Mouse (Mus musculus) heart, adult 10 weeks (tissue): Measurements from ENCODE around the gene Eif3f. TPM values are rescaled to one million over a fixed set of nuclear protein-coding genes. Genes with fewer than 3 reads are reported as not detected.

Experiments
- polyA plus RNA-seq: library from polyadenylated mRNA; stranded (reverse); fragments of 350-450 nt; fragmentation: Illumina TruSeq; extraction: RNeasy Lipid Tissue Mini Kit (QIAGEN cat#74804); gene quantifications from one replicate; pipeline ENCODE4 v1.2.3, GENCODE M21; 2014; ENCODE audit warnings: low read depth, low replicate concordance

Eif3f gene
- 84.8 TPM for polyA plus RNA-seq

DNA sequence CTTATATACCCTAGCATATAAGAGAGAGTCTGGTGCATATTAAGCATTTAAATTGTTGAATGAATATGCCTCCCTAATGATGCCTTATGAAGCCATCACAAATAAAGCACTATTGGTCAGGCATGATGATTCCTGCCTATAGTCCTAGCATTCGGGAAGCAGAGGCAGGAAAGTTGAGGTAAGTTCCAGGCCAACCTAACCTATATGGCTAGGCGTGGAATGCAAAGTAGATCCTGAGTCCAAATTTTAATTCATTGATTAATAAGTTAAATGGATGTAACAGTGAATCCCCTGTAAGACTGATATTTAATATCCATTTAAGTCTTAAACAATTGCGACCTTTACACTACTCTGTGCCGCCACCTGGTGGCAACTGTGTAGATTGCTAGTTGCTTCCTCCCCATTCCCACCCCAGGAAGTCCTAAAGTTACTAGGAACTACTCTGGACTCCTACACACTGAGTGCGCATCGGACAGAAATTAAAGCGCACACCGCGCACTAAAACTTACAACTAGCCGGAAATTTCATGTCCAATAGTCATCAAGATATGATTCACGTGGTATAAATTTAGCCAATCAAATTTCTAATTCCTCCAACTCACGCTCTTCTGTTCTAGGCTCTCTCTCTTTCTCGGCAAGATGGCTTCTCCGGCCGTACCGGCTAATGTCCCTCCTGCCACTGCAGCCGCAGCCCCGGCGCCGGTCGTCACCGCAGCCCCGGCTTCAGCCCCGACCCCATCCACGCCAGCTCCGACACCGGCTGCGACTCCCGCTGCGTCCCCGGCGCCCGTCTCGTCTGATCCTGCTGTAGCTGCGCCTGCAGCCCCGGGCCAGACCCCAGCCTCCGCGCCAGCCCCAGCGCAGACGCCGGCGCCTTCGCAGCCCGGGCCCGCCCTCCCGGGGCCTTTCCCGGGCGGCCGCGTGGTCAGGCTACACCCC, at the start of gene Eif3f:
Gene Eif3f, plus strand, starts transcription at position 624 of the 938 bp plus-strand sequence.

GRCm38 (mm10) chr7:108884906-108885305, 49.3 kb upstream of the Eif3f start, which contains the start of gene Olfr518:
TSS of gene Olfr518 (minus strand) at chr7:108885006.

GRCm38 (mm10) chr7:108894320-108894719, 39.9 kb upstream of the Eif3f start, which contains the start of gene Olfr519:
TSS of gene Olfr519 (minus strand) at chr7:108894420.

GRCm38 (mm10) chr7:108929726-108930393, 4.4 kb upstream of the Eif3f start, which contains the start of gene Nlrp10:
TSS of gene Nlrp10 (minus strand) at chr7:108930178.

DNA sequence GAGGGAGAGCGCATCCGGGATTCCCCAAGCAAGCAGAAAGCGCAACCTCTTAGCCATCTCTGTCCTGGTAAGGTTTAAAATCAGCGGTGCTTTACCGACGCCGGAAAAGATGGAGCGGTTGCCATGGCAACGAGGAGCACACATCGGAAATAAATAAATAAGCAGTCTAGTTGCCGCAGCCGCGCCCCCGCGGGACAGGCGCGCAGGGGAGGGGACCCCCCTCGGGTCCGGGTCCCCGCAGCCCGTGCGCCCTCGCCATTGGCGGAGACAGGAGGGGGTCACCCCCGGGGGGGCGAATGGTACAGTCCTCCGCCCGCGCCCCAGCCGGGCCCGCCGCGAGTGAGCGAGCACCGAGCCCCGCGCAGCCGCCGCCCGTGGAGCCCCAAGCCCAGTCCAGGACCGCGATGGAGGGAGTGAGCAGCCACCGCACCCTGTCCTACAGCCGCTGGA, 16.1 kb downstream of the Eif3f start, which contains the start of gene Tub:
Gene Tub, plus strand, starts transcription at position 27 of the 450 bp plus-strand sequence.

Other genes starting within 250 kb of the Eif3f start
- gene Olfr512, start 221.1 kb upstream of the Eif3f start, polyA plus RNA-seq, result not detected
- gene Olfr513, start 183.4 kb upstream of the Eif3f start, polyA plus RNA-seq, result not detected
- not detected for gene Olfr514, start 108.4 kb upstream of the Eif3f start, polyA plus RNA-seq
- gene Olfr516, start 83.9 kb upstream of the Eif3f start, polyA plus RNA-seq, result not detected
- gene Olfr517, start 62.0 kb upstream of the Eif3f start, polyA plus RNA-seq, result not detected
- gene Olfr518, start 49.4 kb upstream of the Eif3f start, polyA plus RNA-seq, result not detected
- not detected for gene Olfr519, start 40.0 kb upstream of the Eif3f start, polyA plus RNA-seq
- 18.9 TPM for gene Nlrp10, start 4.2 kb upstream of the Eif3f start, polyA plus RNA-seq
- 0.52 TPM for gene Tub, start 15.9 kb downstream of the Eif3f start, polyA plus RNA-seq
- 1.6 TPM for gene Ric3, start 148.9 kb downstream of the Eif3f start, polyA plus RNA-seq
- 2.7 TPM for gene Lmo1, start 240.8 kb downstream of the Eif3f start, polyA plus RNA-seq